ENCODE assay signal across 12 mouse cellular contexts in the genomic region with DNA sequence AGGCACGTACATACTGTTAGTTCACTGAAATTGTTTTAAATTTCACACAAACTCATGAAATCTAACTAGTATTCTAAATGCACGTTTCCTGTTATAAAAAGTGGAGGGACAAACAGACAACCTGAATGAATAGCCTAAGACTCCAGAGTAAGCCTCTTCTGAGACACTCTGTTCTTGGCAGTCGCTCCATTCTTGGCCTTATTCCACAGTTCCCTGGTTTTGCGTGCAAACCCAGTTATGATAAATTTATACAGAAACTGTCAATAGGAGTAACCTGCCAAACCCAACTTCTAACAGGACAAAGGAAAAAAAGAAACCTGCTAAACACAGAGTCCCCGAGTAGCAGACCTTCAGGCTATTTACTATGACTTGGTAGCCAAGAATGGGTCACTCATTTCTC. TPM values are rescaled to one million over a fixed set of nuclear protein-coding genes. Genes with fewer than 3 reads are reported as not detected.
DNase-seq lines count a peak whose midpoint lies in the region; ATAC-seq lines count a peak whose summit lies in the region.
"Had no signal": no experiment of that assay in that cellular context is flagged by ENCODE, and none has a peak within 500 bp of the region (broad histone marks: within the 10 kb centered on the region; RNA-seq: fewer than 3 reads in every experiment).

No protein-coding gene starts in this region.

- no peaks in the 10 kb centered on the region for H3K9me3 ChIP-seq in heart, embryonic 12.5 days (replicated peaks)
- H3K9me3 ChIP-seq: limb, embryonic 15.5 days had no signal

- no peak overlapping the region for H3K4me3 ChIP-seq in heart, embryonic 12.5 days
- H3K4me3 ChIP-seq: limb, embryonic 15.5 days had no signal

- no peak overlapping the region for H3K4me2 ChIP-seq in heart, embryonic 12.5 days
- H3K4me2 ChIP-seq: limb, embryonic 15.5 days; midbrain, embryonic 11.5 days had no signal

- H3K27me3 ChIP-seq in heart, embryonic 12.5 days (replicated peaks): no peaks in the 10 kb centered on the region
- H3K27me3 ChIP-seq: limb, embryonic 15.5 days had no signal

- peaks cover 4% of the 10 kb centered on the region; the same call in 1 of the 2 replicates for H3K4me1 ChIP-seq in heart, embryonic 12.5 days (replicated peaks)

- H3K9ac ChIP-seq in heart, embryonic 12.5 days: no peak overlapping the region
- H3K9ac ChIP-seq: limb, embryonic 15.5 days had no signal

- peak; percentile 87 for DNase-seq in heart, adult 11 months
- DNase-seq in urinary bladder, postnatal 14 days (ENCODE audit: low spot score): peak; percentile 60
- no peak for DNase-seq in urinary bladder, adult 2 months (ENCODE audit: low spot score)
- DNase-seq in heart, adult 9 months (ENCODE audit: low spot score in 2 of 2): peak; percentile 12 to 32
- DNase-seq in spleen, postnatal 4 days (ENCODE audit: low spot score in 2 of 2): no peak
- DNase-seq in right cerebral cortex, adult 2 months (ENCODE audit: low spot score in 2 of 2): no peak
- DNase-seq in right cerebral cortex, postnatal 4 days: no peak
- DNase-seq: embryo, embryonic 11 days; thymus, postnatal 14 days had no signal

- 87% methylated on average over 5 of the region's 5 CpGs for WGBS in heart, embryonic 12.5 days

- H3K27ac ChIP-seq in heart, embryonic 12.5 days (ENCODE audit: poor library complexity, severe bottlenecking): no peak overlapping the region
- H3K27ac ChIP-seq: limb, embryonic 15.5 days had no signal

- H3K36me3 ChIP-seq in heart, embryonic 12.5 days: peaks cover 65% of the 10 kb centered on the region

- no peak for ATAC-seq in heart, embryonic 12.5 days (ENCODE audit: insufficient number of reproducible peaks, low FRiP score)

RNA-seq across cellular contexts. Expression of a gene that starts 10.8 kb away (rescaled TPM):
- 48.5 and 51.7 TPM in 2 replicates for polyA plus RNA-seq in heart, embryonic 12.5 days (2016; fragmentation: Nextera tagmentation; extraction: Ambion mirVana)
- 38.7 and 40.6 TPM in 2 replicates for polyA plus RNA-seq in urinary bladder, adult 2 months (2012; rRNA removed)

Comparison
In these comparisons a context has a peak if more than half of its experiments do, and no peak if none do; other contexts are left out.
1. DNase-seq: peak in heart, adult 11 months (single experiment), urinary bladder, postnatal 14 days (single experiment) and heart, adult 9 months (2 of 2); none in urinary bladder, adult 2 months (single experiment), spleen, postnatal 4 days (0 of 2), right cerebral cortex, adult 2 months (0 of 2) and right cerebral cortex, postnatal 4 days (single experiment).